Mouse (Mus musculus): Measurements from ENCODE around the gene Fam3c. TPM values are rescaled to one million over a fixed set of nuclear protein-coding genes. Genes with fewer than 3 reads are reported as not detected.

The Fam3c gene
- total and polyA plus RNA-seq, 3 experiments, result 28.2 to 396 (median 30.7) TPM

DNA sequence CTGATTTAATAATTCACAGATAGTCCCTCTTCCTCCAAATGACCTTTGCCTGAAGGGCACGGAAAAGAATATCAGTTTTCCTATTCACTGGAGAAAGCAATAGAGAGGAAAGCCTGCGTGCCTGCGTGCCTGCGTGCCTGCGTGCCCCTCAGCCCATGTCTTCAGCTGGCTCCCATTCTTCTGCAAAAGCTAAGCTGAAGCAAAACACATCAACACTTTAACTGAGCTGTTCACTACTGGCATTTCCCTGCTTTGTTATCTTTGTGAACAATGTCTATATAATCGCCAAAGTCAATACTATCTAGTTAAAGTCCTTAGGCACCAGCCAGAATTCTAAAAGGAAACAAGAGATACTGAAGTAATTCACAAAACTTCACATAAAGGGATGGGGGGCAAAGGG lies 11.6 kb downstream of the Fam3c start:
- Histone ChIP-seq H3K36me3 (ENCODE audit: control insufficient read depth in 1 of 2, insufficient read depth in 2 of 2, low read length in 2 of 2) (peaks cover 0 to 24% of the 10 kb centered on the region in 2 experiments; a peak in 3 of 4 replicates), H3K4me3 (ENCODE audit: control insufficient read depth in 1 of 2, insufficient read depth in 1 of 2, low read depth in 2 of 2, low read length in 2 of 2) (no peak overlapping the region), H3K4me1 (ENCODE audit: control insufficient read depth in 1 of 2, insufficient read depth in 2 of 2, low read length in 2 of 2) (peaks cover 6 to 13% of the 10 kb centered on the region in 2 experiments), H3K9ac (ENCODE audit: control insufficient read depth, low read depth, low read length, poor library complexity, severe bottlenecking) (no peak overlapping the region), H3K9me3 (replicated peaks; ENCODE audit: insufficient read depth, low read length) (no peaks in the 10 kb centered on the region), H3K27me3 (ENCODE audit: control insufficient read depth in 1 of 2, insufficient read depth in 2 of 2, low read length in 2 of 2) (no peaks in the 10 kb centered on the region), H3K27ac (ENCODE audit: control insufficient read depth, low read depth, low read length) (no peak overlapping the region), H3K79me2 (ENCODE audit: control insufficient read depth, insufficient read depth, low read length, poor library complexity) (peaks cover 44% of the 10 kb centered on the region)
- peak; percentile 38; the same call in 1 of the 2 replicates for TF ChIP-seq GATA1 (IDR thresholded peaks at IDR 0.05; ENCODE audit: low read depth, low read length)
- no peak for TF ChIP-seq RAD21 (IDR thresholded peaks at IDR 0.05; ENCODE audit: low read depth, low read length)
- TF ChIP-seq EP300 (IDR thresholded peaks at IDR 0.05; ENCODE audit: low read depth in 1 of 2, low read length in 2 of 2), result peak in 1 of 2 experiments; percentile 15; a peak in 1 of 4 replicates
- no peak for DNase-seq (ENCODE audit: low read depth, low spot score)

DNA sequence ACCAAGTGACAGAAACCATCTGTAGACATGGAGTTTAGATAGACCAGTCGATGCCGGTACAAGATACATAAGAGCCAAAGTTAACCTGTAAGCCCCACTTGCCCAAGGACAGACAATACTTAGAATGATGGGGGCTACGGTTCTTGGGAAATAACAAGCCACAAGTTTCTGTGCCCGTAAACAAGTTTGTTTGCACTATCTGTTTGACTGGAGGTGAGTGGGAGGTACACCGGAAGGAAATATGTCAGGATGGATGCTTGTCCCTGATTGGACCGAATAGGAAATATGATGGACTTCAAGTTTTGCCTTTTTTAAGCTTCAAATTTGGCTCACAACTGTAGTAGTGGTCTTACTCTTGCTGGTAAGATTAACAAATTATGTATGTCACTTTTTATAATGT lies 12.3 kb downstream of the Fam3c start:
- Histone ChIP-seq H3K27ac (ENCODE audit: control insufficient read depth, low read depth, low read length) (no peak overlapping the region), H3K9me3 (replicated peaks; ENCODE audit: insufficient read depth, low read length) (no peaks in the 10 kb centered on the region), H3K36me3 (ENCODE audit: control insufficient read depth in 1 of 2, insufficient read depth in 2 of 2, low read length in 2 of 2) (peaks cover 0 to 18% of the 10 kb centered on the region in 2 experiments; a peak in 3 of 4 replicates), H3K27me3 (ENCODE audit: control insufficient read depth in 1 of 2, insufficient read depth in 2 of 2, low read length in 2 of 2) (no peaks in the 10 kb centered on the region), H3K79me2 (ENCODE audit: control insufficient read depth, insufficient read depth, low read length, poor library complexity) (peaks cover 39% of the 10 kb centered on the region), H3K9ac (ENCODE audit: control insufficient read depth, low read depth, low read length, poor library complexity, severe bottlenecking) (no peak overlapping the region), H3K4me1 (ENCODE audit: control insufficient read depth in 1 of 2, insufficient read depth in 2 of 2, low read length in 2 of 2) (peaks cover 2 to 11% of the 10 kb centered on the region in 2 experiments; a peak in 3 of 4 replicates), H3K4me3 (ENCODE audit: control insufficient read depth in 1 of 2, insufficient read depth in 1 of 2, low read depth in 2 of 2, low read length in 2 of 2) (no peak overlapping the region)
- DNase-seq (ENCODE audit: low read depth, low spot score), result no peak
- TF ChIP-seq SMC3 (IDR thresholded peaks at IDR 0.05; ENCODE audit: low read depth, low read length), result no peak
- no peak for TF ChIP-seq MYC (IDR thresholded peaks at IDR 0.05; ENCODE audit: low read depth, low read length)
- no peak for TF ChIP-seq POLR2AphosphoS2 (IDR thresholded peaks at IDR 0.05; ENCODE audit: low read length)
- TF ChIP-seq ZKSCAN1 (IDR thresholded peaks at IDR 0.05; ENCODE audit: low read depth, low read length), result no peak

DNA sequence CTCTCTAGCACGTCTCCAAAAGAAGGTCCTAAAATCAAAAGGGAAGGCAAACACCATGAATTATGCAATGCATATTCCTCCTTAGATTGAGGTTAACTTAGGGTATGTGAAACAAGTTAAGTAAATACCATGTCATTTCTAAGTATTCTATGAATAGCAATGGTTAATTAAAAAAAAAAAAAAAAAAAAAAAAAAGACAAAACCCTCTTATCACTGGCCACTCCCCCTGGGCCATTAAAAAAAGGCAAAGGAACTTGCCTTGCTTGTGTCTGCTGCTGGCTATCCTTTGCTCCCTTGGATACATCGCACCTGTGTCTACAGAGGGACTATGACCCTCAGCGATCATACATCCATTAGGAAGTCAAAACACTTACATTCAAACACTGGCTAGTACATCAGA lies 12.8 kb downstream of the Fam3c start:
- Histone ChIP-seq H3K9ac (ENCODE audit: control insufficient read depth, low read depth, low read length, poor library complexity, severe bottlenecking) (no peak overlapping the region), H3K79me2 (ENCODE audit: control insufficient read depth, insufficient read depth, low read length, poor library complexity) (peaks cover 37% of the 10 kb centered on the region), H3K36me3 (ENCODE audit: control insufficient read depth in 1 of 2, insufficient read depth in 2 of 2, low read length in 2 of 2) (peaks cover 0 to 18% of the 10 kb centered on the region in 2 experiments; a peak in 3 of 4 replicates), H3K27me3 (ENCODE audit: control insufficient read depth in 1 of 2, insufficient read depth in 2 of 2, low read length in 2 of 2) (no peaks in the 10 kb centered on the region), H3K9me3 (replicated peaks; ENCODE audit: insufficient read depth, low read length) (no peaks in the 10 kb centered on the region), H3K27ac (ENCODE audit: control insufficient read depth, low read depth, low read length) (no peak overlapping the region), H3K4me3 (ENCODE audit: control insufficient read depth in 1 of 2, insufficient read depth in 1 of 2, low read depth in 2 of 2, low read length in 2 of 2) (no peak overlapping the region), H3K4me1 (ENCODE audit: control insufficient read depth in 1 of 2, insufficient read depth in 2 of 2, low read length in 2 of 2) (peaks cover 2 to 11% of the 10 kb centered on the region in 2 experiments; a peak in 3 of 4 replicates)
- TF ChIP-seq ZNF384 (IDR thresholded peaks at IDR 0.05; ENCODE audit: low read depth, low read length) (peak; percentile 87), ETS1 (IDR thresholded peaks at IDR 0.05; ENCODE audit: low read depth, low read length) (no peak)
- no peak for DNase-seq (ENCODE audit: low read depth, low spot score)

DNA sequence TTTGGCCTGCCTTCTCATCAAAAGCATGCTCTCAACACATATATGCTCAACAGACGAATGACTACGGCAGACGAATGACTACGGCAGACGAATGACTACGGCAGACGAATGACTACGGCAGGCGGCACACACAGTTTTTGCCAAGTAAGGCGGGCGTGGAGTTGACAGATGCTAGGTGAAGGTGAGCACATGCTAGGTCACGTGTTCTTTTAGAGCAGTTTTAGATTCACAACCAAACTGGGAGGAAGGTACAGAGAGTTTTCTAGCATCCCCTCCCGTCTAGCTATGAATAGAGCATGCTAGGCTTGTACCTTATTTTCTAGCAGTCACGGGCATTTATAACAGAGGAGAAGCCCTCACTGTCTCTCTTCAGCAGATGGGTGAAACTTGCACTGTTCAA lies 15.3 kb downstream of the Fam3c start:
- TF ChIP-seq ZMIZ1 (IDR thresholded peaks at IDR 0.05; ENCODE audit: low read depth, low read length), result no peak
- no peak for TF ChIP-seq POLR2AphosphoS2 (IDR thresholded peaks at IDR 0.05; ENCODE audit: low read length)
- TF ChIP-seq EP300 (IDR thresholded peaks at IDR 0.05; ENCODE audit: low read depth in 1 of 2, low read length in 2 of 2), result no peak
- no peak for TF ChIP-seq ELF1 (IDR thresholded peaks at IDR 0.05; ENCODE audit: low read depth, low read length)
- no peak for TF ChIP-seq MAFK (IDR thresholded peaks at IDR 0.05; ENCODE audit: borderline replicate concordance, low read depth, low read length)
- no peak for TF ChIP-seq MYB (IDR thresholded peaks at IDR 0.05; ENCODE audit: low read depth, low read length)
- no peak for TF ChIP-seq MAZ (IDR thresholded peaks at IDR 0.05; ENCODE audit: low read depth, low read length)
- TF ChIP-seq CHD2 (IDR thresholded peaks at IDR 0.05; ENCODE audit: low read length), result no peak

More for the DNA sequence above, 15.3 kb downstream of the Fam3c start:
- Histone ChIP-seq H3K4me3 (ENCODE audit: control insufficient read depth in 1 of 2, insufficient read depth in 1 of 2, low read depth in 2 of 2, low read length in 2 of 2) (no peak overlapping the region), H3K9me3 (replicated peaks; ENCODE audit: insufficient read depth, low read length) (no peaks in the 10 kb centered on the region), H3K4me1 (ENCODE audit: control insufficient read depth in 1 of 2, insufficient read depth in 2 of 2, low read length in 2 of 2) (peaks cover 2 to 11% of the 10 kb centered on the region in 2 experiments; a peak in 3 of 4 replicates), H3K27ac (ENCODE audit: control insufficient read depth, low read depth, low read length) (no peak overlapping the region), H3K79me2 (ENCODE audit: control insufficient read depth, insufficient read depth, low read length, poor library complexity) (peaks cover 21% of the 10 kb centered on the region), H3K27me3 (ENCODE audit: control insufficient read depth in 1 of 2, insufficient read depth in 2 of 2, low read length in 2 of 2) (no peaks in the 10 kb centered on the region), H3K9ac (ENCODE audit: control insufficient read depth, low read depth, low read length, poor library complexity, severe bottlenecking) (no peak overlapping the region), H3K36me3 (ENCODE audit: control insufficient read depth in 1 of 2, insufficient read depth in 2 of 2, low read length in 2 of 2) (peaks cover 0 to 15% of the 10 kb centered on the region in 2 experiments)
- DNase-seq (ENCODE audit: low read depth, low spot score), result no peak

Measured in MEL (cell line).